Mouse (Mus musculus) C2C12 (cell line): ENCODE measurements around the gene Sdhaf2.

Experiments used
- CTCF ChIP-seq: IDR thresholded peaks from one replicate; pipeline ENCODE4 v1.5.1; 2011; ENCODE audit not compliant: control insufficient read depth, insufficient read depth, insufficient read length
- FOSL1 ChIP-seq: IDR thresholded peaks from one replicate; pipeline ENCODE4 v1.8.0; 2011; ENCODE audit warnings: mild to moderate bottlenecking, low read length; ENCODE audit not compliant: poor library complexity, insufficient read depth, severe bottlenecking
- MAX ChIP-seq: IDR thresholded peaks from one replicate; pipeline ENCODE4 v1.6.1; 2011; ENCODE audit warnings: mild to moderate bottlenecking, control low read depth
- MYOD1 ChIP-seq: IDR thresholded peaks from one replicate; pipeline ENCODE4 v1.6.1; 2011; ENCODE audit warnings: low read depth; ENCODE audit not compliant: control insufficient read depth, insufficient read length
- MYOG ChIP-seq: IDR thresholded peaks from one replicate; pipeline ENCODE4 v1.6.1; 2011; ENCODE audit not compliant: control insufficient read depth, insufficient read length; ENCODE audit errors: extremely low read depth
- USF1 ChIP-seq: IDR thresholded peaks from one replicate; pipeline ENCODE4 v1.6.1; 2011; ENCODE audit warnings: low read depth, mild to moderate bottlenecking, control low read depth, moderate library complexity

DNA sequence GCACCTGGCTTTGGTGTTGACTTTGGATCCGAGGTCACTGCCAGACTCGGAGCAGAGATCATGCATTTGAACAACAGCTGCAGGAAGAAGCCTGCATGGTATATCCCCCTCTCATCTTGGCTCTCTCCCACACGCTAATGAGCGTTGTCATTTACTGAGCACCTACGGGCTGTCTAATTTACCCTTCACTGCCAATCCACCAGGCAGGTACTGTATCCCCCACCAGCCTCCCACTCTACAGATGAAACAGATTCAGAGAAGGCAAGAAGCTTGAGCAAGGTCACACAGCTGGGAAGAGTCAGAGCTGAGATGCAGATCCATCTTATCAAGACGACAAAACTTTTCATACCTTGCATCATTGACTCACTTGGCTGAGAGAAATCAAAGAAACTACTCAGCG, 64.4 kb downstream of the Sdhaf2 start:
- TF ChIP-seq MAX = no peak
- no peak for TF ChIP-seq USF1
- no peak for TF ChIP-seq CTCF
- no peak for TF ChIP-seq FOSL1
- no peak for TF ChIP-seq MYOD1
- TF ChIP-seq MYOG = no peak
